Mouse (Mus musculus) cerebellum, postnatal 4 days (tissue): ENCODE data around the gene Pigf.
"Not testable (repeated sequence)": the region's sequence is repeated elsewhere in the genome, so short reads cannot be mapped to it uniquely, and the experiment has no call there.

Experiments used
- DNase-seq, 2 experiments: peaks; one replicate each; pipeline ENCODE4 v3.0.0; 2022; ENCODE audit warnings: low spot score in 2 of 2, mixed read lengths in 1 of 2

Pigf gene

GRCm38 (mm10) chr17:87025269-87025949 is at the start of gene Pigf, which contains the start of gene Cript:
Gene Pigf, minus strand, starts transcription at chr17:87025406.
Gene Cript, plus strand, starts transcription at chr17:87025550.
- peak; percentile 97 to 98 for DNase-seq

GRCm38 (mm10) chr17:87073470-87073869 is 48.3 kb upstream of the Pigf start:
- no peak for DNase-seq

GRCm38 (mm10) chr17:87072766-87073440 is 47.7 kb upstream of the Pigf start:
- no peak for DNase-seq

GRCm38 (mm10) chr17:87072183-87072582 is 47.0 kb upstream of the Pigf start:
- not testable (repeated sequence) for DNase-seq

- no peak for DNase-seq
These were observed 43.8 kb upstream of the Pigf start for GRCm38 (mm10) chr17:87068997-87069396.

- DNase-seq, result no peak
These were observed 38.8 kb upstream of the Pigf start for GRCm38 (mm10) chr17:87063969-87064368.

- no peak for DNase-seq
These were observed 38.3 kb upstream of the Pigf start for GRCm38 (mm10) chr17:87063461-87063860.

GRCm38 (mm10) chr17:87062639-87063038 is 37.4 kb upstream of the Pigf start:
- DNase-seq, result no peak

- DNase-seq, result no peak
These were observed 32.5 kb upstream of the Pigf start for GRCm38 (mm10) chr17:87057486-87058266.

GRCm38 (mm10) chr17:87056761-87057160 is 31.6 kb upstream of the Pigf start:
- DNase-seq, result no peak

GRCm38 (mm10) chr17:87055663-87056062 is 30.5 kb upstream of the Pigf start:
- DNase-seq, result no peak

GRCm38 (mm10) chr17:87055051-87055459 is 29.8 kb upstream of the Pigf start:
- no peak for DNase-seq

GRCm38 (mm10) chr17:87053921-87054320 is 28.7 kb upstream of the Pigf start:
- no peak for DNase-seq

GRCm38 (mm10) chr17:87052432-87052831 is 27.2 kb upstream of the Pigf start:
- no peak for DNase-seq

- no peak for DNase-seq
These were observed 26.4 kb upstream of the Pigf start for GRCm38 (mm10) chr17:87051652-87052051.

GRCm38 (mm10) chr17:87050469-87051175 is 25.4 kb upstream of the Pigf start:
- peak in 1 of 2 experiments; percentile 30 for DNase-seq

- DNase-seq, result no peak
These were observed 24.5 kb upstream of the Pigf start for GRCm38 (mm10) chr17:87049696-87050095.

GRCm38 (mm10) chr17:87044796-87045195 is 19.6 kb upstream of the Pigf start:
- DNase-seq, result no peak

GRCm38 (mm10) chr17:87044364-87044763 is 19.2 kb upstream of the Pigf start:
- peak; percentile 90 to 94 for DNase-seq

GRCm38 (mm10) chr17:87041739-87042138 is 16.5 kb upstream of the Pigf start:
- DNase-seq, result no peak

- DNase-seq, result no peak
These were observed 13.3 kb upstream of the Pigf start for GRCm38 (mm10) chr17:87038496-87038895.
